ENCODE assay signal across 42 mouse cellular contexts in the genomic region with DNA sequence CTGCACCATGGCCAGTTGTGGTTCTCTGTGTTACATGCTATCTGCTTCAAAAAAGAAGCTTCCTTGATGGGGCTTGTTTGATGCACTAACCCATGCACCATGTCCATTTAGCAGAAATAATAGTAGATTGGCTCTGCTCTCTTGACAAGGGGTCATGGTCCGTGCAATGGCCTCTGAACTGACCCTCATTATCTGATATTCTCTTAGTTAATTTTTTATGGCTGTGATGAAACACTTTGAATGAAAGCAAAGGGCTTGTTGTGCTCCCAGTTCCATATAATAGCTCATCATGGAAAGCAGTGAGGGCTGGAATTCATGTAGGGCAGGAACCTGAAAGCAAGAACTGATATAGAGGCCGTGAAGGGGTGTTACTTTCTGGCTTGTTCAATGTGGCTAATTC. TPM values are rescaled to one million over a fixed set of nuclear protein-coding genes. Genes with fewer than 3 reads are reported as not detected.
"Had no signal": no experiment of that assay in that cellular context is flagged by ENCODE, and none has a peak within 500 bp of the region (broad histone marks: within the 10 kb centered on the region; RNA-seq: fewer than 3 reads in every experiment).

No protein-coding gene starts in this region.

- H3K4me1 ChIP-seq: limb, embryonic 10.5 days; limb, embryonic 12.5 days; limb, embryonic 13.5 days; limb, embryonic 15.5 days; liver, embryonic 12.5 days; liver, embryonic 13.5 days; liver, embryonic 15.5 days; lung, embryonic 15.5 days; megakaryocyte, embryonic 14.5 days; midbrain, embryonic 10.5 days; midbrain, embryonic 12.5 days; midbrain, embryonic 13.5 days; midbrain, embryonic 15.5 days; neural tube, embryonic 12.5 days had no signal

- H3K4me3 ChIP-seq: left cerebral cortex, adult 2 months; limb, embryonic 10.5 days; limb, embryonic 12.5 days; limb, embryonic 13.5 days; limb, embryonic 15.5 days; liver, embryonic 12.5 days; liver, embryonic 13.5 days; liver, embryonic 15.5 days; lung, embryonic 15.5 days; megakaryocyte, embryonic 14.5 days; midbrain, embryonic 10.5 days; midbrain, embryonic 12.5 days; midbrain, embryonic 13.5 days; midbrain, embryonic 15.5 days; myocyte; neural tube, embryonic 12.5 days had no signal

- H3K36me3 ChIP-seq: limb, embryonic 10.5 days; limb, embryonic 12.5 days; limb, embryonic 13.5 days; limb, embryonic 15.5 days; liver, embryonic 12.5 days; liver, embryonic 13.5 days; liver, embryonic 15.5 days; lung, embryonic 15.5 days; midbrain, embryonic 10.5 days; midbrain, embryonic 12.5 days; midbrain, embryonic 13.5 days; midbrain, embryonic 15.5 days; neural tube, embryonic 12.5 days had no signal

- H3K4me2 ChIP-seq: limb, embryonic 12.5 days; limb, embryonic 13.5 days; limb, embryonic 15.5 days; liver, embryonic 12.5 days; liver, embryonic 13.5 days; liver, embryonic 15.5 days; lung, embryonic 14.5 days; lung, embryonic 15.5 days; midbrain, embryonic 11.5 days; midbrain, embryonic 12.5 days; midbrain, embryonic 13.5 days; midbrain, embryonic 15.5 days; neural tube, embryonic 12.5 days had no signal

- ATAC-seq: liver, embryonic 12.5 days; liver, postnatal 0 days; lung, postnatal 0 days; midbrain, embryonic 13.5 days; midbrain, embryonic 15.5 days; midbrain, embryonic 16.5 days had no signal

- H3K27ac ChIP-seq: left cerebral cortex, adult 2 months; limb, embryonic 10.5 days; limb, embryonic 12.5 days; limb, embryonic 13.5 days; limb, embryonic 15.5 days; liver, embryonic 12.5 days; liver, embryonic 13.5 days; liver, embryonic 14.5 days; liver, embryonic 15.5 days; lung, embryonic 15.5 days; macrophage; midbrain, embryonic 10.5 days; midbrain, embryonic 12.5 days; midbrain, embryonic 13.5 days; midbrain, embryonic 15.5 days; neural tube, embryonic 12.5 days had no signal

- H3K9me3 ChIP-seq: limb, embryonic 10.5 days; limb, embryonic 12.5 days; limb, embryonic 13.5 days; limb, embryonic 15.5 days; liver, embryonic 12.5 days; liver, embryonic 13.5 days; liver, embryonic 15.5 days; lung, embryonic 15.5 days; megakaryocyte, embryonic 14.5 days; midbrain, embryonic 10.5 days; midbrain, embryonic 12.5 days; midbrain, embryonic 13.5 days; midbrain, embryonic 15.5 days; neural tube, embryonic 12.5 days had no signal

- H3K9ac ChIP-seq: limb, embryonic 12.5 days; limb, embryonic 13.5 days; limb, embryonic 15.5 days; liver, embryonic 12.5 days; liver, embryonic 13.5 days; liver, embryonic 14.5 days; liver, embryonic 15.5 days; liver, postnatal 0 days; lung, embryonic 14.5 days; lung, embryonic 15.5 days; midbrain, embryonic 12.5 days; midbrain, embryonic 13.5 days; midbrain, embryonic 15.5 days; neural tube, embryonic 12.5 days had no signal

- DNase-seq: left cerebral cortex, postnatal 4 days; liver; liver, embryonic 13.5 days; liver, postnatal 0 days; lung, adult 18-20 months; lung, adult 2 months; lung, embryonic 14.5 days; lung, postnatal 10 days; lung, postnatal 14 days; lung, postnatal 36 days; midbrain, embryonic 14.5 days had no signal

- H3K27me3 ChIP-seq: limb, embryonic 13.5 days; limb, embryonic 15.5 days; liver, embryonic 12.5 days; liver, embryonic 13.5 days; liver, embryonic 15.5 days; lung, embryonic 15.5 days; midbrain, embryonic 12.5 days; midbrain, embryonic 13.5 days; midbrain, embryonic 15.5 days; neural tube, embryonic 12.5 days had no signal

RNA-seq across cellular contexts. Expression of gene Rtp2, which starts 12.8 kb away (rescaled TPM):
- total RNA-seq: left cerebral cortex, adult 2 months; left cerebral cortex, postnatal 25 days; left cerebral cortex, postnatal 36 days; megakaryocyte progenitor cell, adult 5-6 weeks; megakaryocyte, adult 5-6 weeks; megakaryocyte-erythroid progenitor cell, adult 5-6 weeks; monocyte, adult 5-6 weeks had no signal
- polyA plus RNA-seq: limb, embryonic 10.5 days; limb, embryonic 11.5 days; limb, embryonic 12.5 days; limb, embryonic 13.5 days; limb, embryonic 14.5 days; limb, embryonic 15.5 days; liver, embryonic 12.5 days; liver, embryonic 13.5 days; liver, embryonic 14.5 days; liver, embryonic 15.5 days; liver, embryonic 16.5 days; liver, postnatal 0 days; lung, adult 2 months; lung, embryonic 14.5 days; lung, embryonic 15.5 days; lung, embryonic 16.5 days; lung, postnatal 0 days; macrophage; midbrain, embryonic 10.5 days; midbrain, embryonic 11.5 days; midbrain, embryonic 12.5 days; midbrain, embryonic 13.5 days; midbrain, embryonic 14.5 days; neural tube, embryonic 11.5 days; neural tube, embryonic 12.5 days had no signal

RNA-seq across cellular contexts. Expression of gene Sst, which starts 28.7 kb away (rescaled TPM):
- total RNA-seq: megakaryocyte progenitor cell, adult 5-6 weeks; megakaryocyte, adult 5-6 weeks; megakaryocyte-erythroid progenitor cell, adult 5-6 weeks; monocyte, adult 5-6 weeks had no signal
- polyA plus RNA-seq: liver, embryonic 12.5 days; liver, postnatal 0 days; lung, adult 2 months; lung, embryonic 14.5 days; lung, embryonic 16.5 days; lung, postnatal 0 days; macrophage; myocyte had no signal
